Mouse (Mus musculus) lung, adult 2 months (tissue): ENCODE data around the gene Susd6.

Experiments
- CTCF ChIP-seq: fragments of 200-500 bp; IDR thresholded peaks from 2 replicates; pipeline ENCODE4 v1.5.1; 2011; ENCODE audit warnings: mild to moderate bottlenecking, low read length, control low read depth; ENCODE audit not compliant: insufficient read depth
- POLR2A ChIP-seq: fragments of 200-500 bp; IDR thresholded peaks from 2 replicates; pipeline ENCODE4 v1.6.1; 2011; ENCODE audit warnings: low read depth, mild to moderate bottlenecking, control low read depth, low read length, borderline replicate concordance; ENCODE audit errors: extremely low read depth

- no peak for TF ChIP-seq CTCF
- no peak for TF ChIP-seq POLR2A
Observed at GRCm38 (mm10) chr12:80791571-80792444, 1.5 kb downstream of the Susd6 start.
